Mouse (Mus musculus) gastrocnemius, adult 8-10 months (tissue): ENCODE data around the gene Cd274. TPM values are rescaled to one million over a fixed set of nuclear protein-coding genes. Genes with fewer than 3 reads are reported as not detected.

Source experiments
- DNase-seq, 2 experiments: peaks; one replicate each; pipeline ENCODE4 v3.0.0; 2022; ENCODE audit warnings: low spot score in 2 of 2
- total RNA-seq, 4 experiments: library from RNA; stranded (reverse); gene quantifications; 2 replicates each; pipeline ENCODE4 v1.2.4; 2022

The Cd274 gene
- total RNA-seq, 4 experiments from 2014 or later: 0.65 to 1.1 (median 0.76) TPM

GRCm38 (mm10) chr19:29422796-29423195 lies 55.5 kb downstream of the Cd274 start:
- no peak for DNase-seq

DNA sequence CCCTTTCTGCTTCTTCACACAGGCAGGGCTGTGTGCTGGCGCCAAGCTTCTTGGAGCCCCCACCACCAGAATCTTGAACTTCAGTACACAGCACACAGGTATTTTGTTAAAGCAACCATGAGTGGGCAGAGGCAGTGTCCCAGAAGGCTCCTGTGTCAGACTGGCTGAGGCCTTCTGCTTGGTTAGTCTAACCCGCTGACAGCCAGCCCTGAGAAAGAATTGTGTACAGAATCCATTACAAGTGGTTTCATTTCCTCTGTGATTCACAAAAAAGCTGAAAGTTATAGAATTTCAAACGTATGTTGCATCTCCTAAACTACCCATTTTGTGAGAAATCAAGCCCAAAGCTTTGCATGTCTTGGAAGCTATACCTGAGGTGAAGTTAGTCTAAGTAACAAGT lies 63.3 kb downstream of the Cd274 start:
- no peak for DNase-seq

DNA sequence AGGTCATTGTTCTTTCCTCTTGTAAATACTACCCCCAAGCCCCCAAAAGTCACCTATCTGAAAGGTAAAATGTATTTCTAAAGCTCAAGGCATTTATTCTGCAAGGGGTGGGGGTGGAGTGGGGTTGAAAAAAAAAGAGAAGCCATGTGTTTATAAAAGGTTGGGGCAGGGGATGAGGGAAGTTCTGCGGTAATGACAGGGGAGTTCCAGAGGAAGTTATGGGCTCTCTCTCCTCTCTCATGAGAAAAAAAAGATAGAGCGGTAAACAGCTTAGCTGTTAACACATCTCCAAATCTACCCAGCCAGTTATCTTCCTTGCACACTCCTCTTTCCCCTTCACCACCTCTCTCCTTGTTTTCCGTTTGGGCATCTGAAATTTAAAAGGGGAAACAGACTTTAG lies 63.7 kb downstream of the Cd274 start:
- DNase-seq: no peak

GRCm38 (mm10) chr19:29436793-29437479 lies 69.7 kb downstream of the Cd274 start:
- DNase-seq: no peak

Other genes starting within 250 kb of the Cd274 start
- gene Jak2, start 115.6 kb upstream of the Cd274 start, total RNA-seq: 10 to 100 TPM; 20.4 to 28.3 (median 24.3) TPM
- not detected for gene Insl6, start 42.1 kb upstream of the Cd274 start, total RNA-seq
- gene Rln1, start 32.8 kb upstream of the Cd274 start, total RNA-seq: not detected
- 10 to 100 TPM; 14.3 to 19.8 (median 17.8) TPM for gene Plgrkt, start 65 bp upstream of the Cd274 start, total RNA-seq
- gene Pdcd1lg2, start 43.5 kb downstream of the Cd274 start, total RNA-seq: not detected
- gene Ric1, start 154.8 kb downstream of the Cd274 start, total RNA-seq: 10 to 100 TPM; 25.3 to 31.7 (median 29.7) TPM